Mouse (Mus musculus): ENCODE data around the gene Cry2. TPM values are rescaled to one million over a fixed set of nuclear protein-coding genes. Genes with fewer than 3 reads are reported as not detected.

Cry2 gene
- total RNA-seq, 2 experiments from 2014 or later = 15.4 to 16.7 TPM

- DNase-seq = no peak
Measured at GRCm38 (mm10) chr2:92445890-92446289, 12.0 kb upstream of the Cry2 start.

- DNase-seq = no peak
Measured at GRCm38 (mm10) chr2:92444376-92444775, 10.5 kb upstream of the Cry2 start.

GRCm38 (mm10) chr2:92443313-92443712, 9.5 kb upstream of the Cry2 start:
- no peak for DNase-seq

- no peak for DNase-seq
Measured at GRCm38 (mm10) chr2:92442419-92443001, 8.7 kb upstream of the Cry2 start.

- DNase-seq = no peak
Measured at GRCm38 (mm10) chr2:92440432-92440831, 6.6 kb upstream of the Cry2 start.

- no peak for DNase-seq
Measured at GRCm38 (mm10) chr2:92438567-92438966, 4.7 kb upstream of the Cry2 start.

- peak; percentile 83 to 92 for DNase-seq
Measured at GRCm38 (mm10) chr2:92437875-92438274, 4.0 kb upstream of the Cry2 start.

GRCm38 (mm10) chr2:92437366-92437765, 3.5 kb upstream of the Cry2 start:
- no peak for DNase-seq

- DNase-seq = peak in 1 of 2 experiments; percentile 20
Measured at GRCm38 (mm10) chr2:92435023-92435422, 1.2 kb upstream of the Cry2 start.

- DNase-seq = no peak
Measured at GRCm38 (mm10) chr2:92434375-92434745, 517 bp upstream of the Cry2 start.

GRCm38 (mm10) chr2:92432299-92433295, 1.2 kb downstream of the Cry2 start:
- DNase-seq = peak; percentile 71 to 80

- DNase-seq = peak in 1 of 2 experiments; percentile 27
Measured at GRCm38 (mm10) chr2:92431611-92432179, 2.1 kb downstream of the Cry2 start.

- DNase-seq = peak; percentile 76 to 82
Measured at GRCm38 (mm10) chr2:92430723-92431541, 2.9 kb downstream of the Cry2 start.

GRCm38 (mm10) chr2:92430089-92430488, 3.8 kb downstream of the Cry2 start:
- no peak for DNase-seq

GRCm38 (mm10) chr2:92427882-92428281, 6.0 kb downstream of the Cry2 start:
- peak; percentile 86 to 90 for DNase-seq

- DNase-seq = peak; percentile 74 to 87
Measured at GRCm38 (mm10) chr2:92426426-92426825, 7.4 kb downstream of the Cry2 start.

GRCm38 (mm10) chr2:92425366-92425765, 8.5 kb downstream of the Cry2 start:
- DNase-seq = no peak

GRCm38 (mm10) chr2:92424462-92425308, 9.2 kb downstream of the Cry2 start:
- peak; percentile 80 to 90 for DNase-seq

- DNase-seq = peak; percentile 97 to 98
Measured at GRCm38 (mm10) chr2:92423702-92424461, 10.0 kb downstream of the Cry2 start.

GRCm38 (mm10) chr2:92423156-92423555, 10.7 kb downstream of the Cry2 start:
- no peak for DNase-seq
